Mouse (Mus musculus): ENCODE results near the gene Orm3. TPM values are rescaled to one million over a fixed set of nuclear protein-coding genes. Genes with fewer than 3 reads are reported as not detected.

Gene Orm3
- total RNA-seq, 2 experiments from 2014 or later = not detected

GRCm38 (mm10) chr4:63401620-63402019, 45.7 kb downstream of the Orm3 start:
- DNase-seq (ENCODE audit: extremely low spot score in 1 of 2, low spot score in 1 of 2) = no peak

GRCm38 (mm10) chr4:63402056-63402455, 46.1 kb downstream of the Orm3 start:
- DNase-seq (ENCODE audit: extremely low spot score in 1 of 2, low spot score in 1 of 2) = no peak

GRCm38 (mm10) chr4:63402558-63402957, 46.6 kb downstream of the Orm3 start:
- DNase-seq (ENCODE audit: extremely low spot score in 1 of 2, low spot score in 1 of 2) = no peak

GRCm38 (mm10) chr4:63403040-63403959, 47.3 kb downstream of the Orm3 start, which contains the start of gene Akna:
Akna (minus strand) TSS chr4:63403354.
- peak; percentile 49 to 61 for DNase-seq (ENCODE audit: extremely low spot score in 1 of 2, low spot score in 1 of 2)

- DNase-seq (ENCODE audit: extremely low spot score in 1 of 2, low spot score in 1 of 2) = no peak
Observed at GRCm38 (mm10) chr4:63404205-63404604, 48.2 kb downstream of the Orm3 start.

- DNase-seq (ENCODE audit: extremely low spot score in 1 of 2, low spot score in 1 of 2) = no peak
Observed at GRCm38 (mm10) chr4:63405051-63405450, 49.1 kb downstream of the Orm3 start.

- DNase-seq (ENCODE audit: extremely low spot score in 1 of 2, low spot score in 1 of 2) = no peak
Observed at GRCm38 (mm10) chr4:63405683-63406082, 49.7 kb downstream of the Orm3 start.

- no peak for DNase-seq (ENCODE audit: extremely low spot score in 1 of 2, low spot score in 1 of 2)
Observed at GRCm38 (mm10) chr4:63408247-63408646, 52.3 kb downstream of the Orm3 start.

GRCm38 (mm10) chr4:63408649-63409048, 52.7 kb downstream of the Orm3 start:
- DNase-seq (ENCODE audit: extremely low spot score in 1 of 2, low spot score in 1 of 2) = peak; percentile 44 to 62

Other genes starting within 250 kb of the Orm3 start
- gene Ambp, start 201.4 kb upstream of the Orm3 start, total RNA-seq (2021) = not detected
- gene Kif12, start 184.0 kb upstream of the Orm3 start, total RNA-seq (2021) = not detected
- gene Col27a1, start 142.2 kb upstream of the Orm3 start, total RNA-seq (2021) = 1 to 10 TPM; 3.0 to 4.7 TPM
- gene Orm1, start 11.6 kb upstream of the Orm3 start, total RNA-seq (2021) = not detected
- not detected for gene Orm2, start 6.3 kb downstream of the Orm3 start, total RNA-seq (2021)
- 1 to 10 TPM; 2.6 to 4.4 TPM for gene Akna, start 47.2 kb downstream of the Orm3 start, total RNA-seq (2021)
- gene Whrn, start 139.8 kb downstream of the Orm3 start, total RNA-seq (2021) = 10 to 100 TPM; 17.7 to 27.3 TPM
- gene Atp6v1g1, start 188.6 kb downstream of the Orm3 start, total RNA-seq (2021) = 100 to 1,000 TPM; 116 to 143 TPM
- 1 to 10 TPM; 6.9 to 9.8 TPM for gene Tmem268, start 202.6 kb downstream of the Orm3 start, total RNA-seq (2021)
- not detected for gene Gm11213, start 249.1 kb downstream of the Orm3 start, total RNA-seq (2021)

Measured in layer of hippocampus, postnatal 25 days (tissue).